Mouse (Mus musculus) CD4-positive helper T cell, adult 2 months (primary cell): ENCODE data around the gene Tspan8.

Source experiments
- DNase-seq: peaks from one replicate; pipeline ENCODE4 v3.0.0-alpha.2; 2012; ENCODE audit warnings: low read depth, missing footprints, low spot score

The Tspan8 gene

GRCm38 (mm10) chr10:115830726-115831125 is 14.1 kb downstream of the Tspan8 start:
- DNase-seq: no peak

DNA sequence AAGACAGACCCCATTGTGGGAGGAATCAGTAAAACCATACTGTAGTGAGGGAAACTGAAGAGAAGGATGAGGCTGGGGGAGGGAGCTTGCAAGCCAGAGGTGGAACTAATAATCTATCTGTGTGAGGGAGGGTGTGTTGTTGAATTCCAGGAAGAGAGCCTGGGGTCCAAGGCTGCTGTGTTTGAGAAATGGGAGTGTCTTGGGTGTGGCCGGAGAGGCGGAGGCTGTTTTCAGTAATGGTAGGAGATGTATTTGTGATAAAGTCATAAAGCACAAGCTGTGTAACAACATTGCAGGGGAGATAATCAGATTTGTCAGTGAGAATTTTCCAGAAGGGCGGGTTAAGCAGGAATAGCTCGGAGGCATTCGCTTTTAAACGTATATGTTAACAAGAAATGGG is 17.4 kb downstream of the Tspan8 start:
- DNase-seq: no peak

- DNase-seq: no peak
Observed at GRCm38 (mm10) chr10:115846930-115847329, 30.3 kb downstream of the Tspan8 start.

DNA sequence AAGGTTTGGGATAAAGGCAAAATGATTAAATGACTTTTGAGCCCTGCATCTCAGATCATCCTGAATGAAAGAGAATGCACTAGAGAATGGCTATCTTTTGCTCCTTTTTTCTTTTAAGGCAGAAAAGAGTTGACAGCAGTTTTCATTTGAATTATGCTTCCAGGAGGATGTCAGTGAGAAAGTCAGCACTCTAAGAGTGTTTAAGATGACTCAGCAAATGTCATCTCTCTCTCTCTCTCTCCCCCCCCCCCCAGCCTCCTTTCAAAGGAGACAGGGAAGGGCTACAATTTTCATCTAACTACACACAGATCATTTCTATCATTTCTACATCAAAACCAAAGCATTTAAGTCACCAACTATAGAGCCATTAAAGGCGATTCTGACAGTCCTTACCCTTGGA is 31.9 kb downstream of the Tspan8 start:
- DNase-seq: no peak

GRCm38 (mm10) chr10:115860210-115860880 is 43.7 kb downstream of the Tspan8 start:
- no peak for DNase-seq

DNA sequence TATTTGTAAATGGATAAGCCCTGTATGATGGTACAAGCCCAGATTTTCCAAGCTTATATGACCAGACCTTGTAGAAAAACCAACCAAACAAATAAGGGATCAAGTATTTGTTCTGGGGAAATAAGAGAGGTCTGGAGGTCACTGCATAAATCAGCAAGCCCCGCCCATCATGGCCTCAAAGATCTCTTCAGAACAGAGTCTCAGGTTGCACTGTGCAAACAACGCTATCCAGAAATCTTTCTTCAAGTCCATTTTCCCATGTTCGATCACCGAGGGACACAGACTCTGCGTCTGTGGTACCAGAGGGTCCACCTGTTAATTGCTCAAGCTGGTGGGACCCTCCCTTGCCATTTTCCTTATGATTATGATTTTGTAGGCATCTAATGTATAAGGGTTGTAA is 45.3 kb downstream of the Tspan8 start:
- no peak for DNase-seq

DNA sequence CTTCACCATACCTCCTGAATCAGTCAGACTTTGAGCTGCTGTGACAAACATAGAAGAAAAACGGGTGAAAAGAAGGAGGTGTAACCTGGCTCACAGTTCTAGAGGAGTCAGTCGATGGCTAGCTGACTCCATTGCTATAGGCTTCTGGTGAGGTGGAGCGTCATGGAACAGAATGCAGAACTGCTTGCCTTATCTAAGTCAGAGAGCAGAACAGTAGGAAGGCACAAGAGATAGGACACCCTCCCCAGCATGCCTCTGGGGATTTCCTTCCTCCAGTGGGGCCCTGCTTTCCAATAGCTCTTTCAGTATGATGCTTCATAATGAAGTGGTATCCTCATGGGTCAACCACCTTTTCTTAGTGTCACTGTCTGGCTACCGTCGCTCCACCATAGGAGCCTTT is 66.1 kb downstream of the Tspan8 start:
- DNase-seq: no peak

- DNase-seq: no peak
Observed at GRCm38 (mm10) chr10:115891924-115892323, 75.3 kb downstream of the Tspan8 start.

GRCm38 (mm10) chr10:115892973-115893372 is 76.3 kb downstream of the Tspan8 start:
- no peak for DNase-seq

GRCm38 (mm10) chr10:115894045-115894444 is 77.4 kb downstream of the Tspan8 start:
- DNase-seq: no peak

GRCm38 (mm10) chr10:115896764-115897163 is 80.1 kb downstream of the Tspan8 start:
- no peak for DNase-seq

DNA sequence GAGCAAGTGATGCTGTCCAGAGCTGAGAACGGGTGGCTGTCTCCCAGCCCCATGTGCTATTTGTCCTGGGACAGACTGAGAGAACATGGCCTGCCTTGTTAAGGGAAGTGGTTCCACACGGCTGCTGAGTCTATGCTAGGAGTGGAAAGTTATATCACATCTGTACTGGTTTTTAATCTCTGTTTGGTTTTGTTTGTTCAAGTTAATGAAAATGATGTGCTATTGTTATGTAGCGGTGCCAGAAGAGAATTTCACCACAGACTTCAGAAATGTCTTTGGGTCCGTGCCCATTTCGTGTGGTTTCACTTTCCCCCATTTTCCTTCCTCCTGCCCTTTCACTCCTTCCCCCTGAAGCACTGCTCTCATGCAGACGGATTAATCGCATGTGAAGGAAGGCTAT is 80.6 kb downstream of the Tspan8 start:
- DNase-seq: no peak
